Mouse (Mus musculus): ENCODE measurements at regions not wholly inside any gene's neighbourhood (a gene's known extent, or its start where the extent isn't known, plus 50 kb on each side); places are given as distances from the start of the nearest gene placed in this dataset.

DNA sequence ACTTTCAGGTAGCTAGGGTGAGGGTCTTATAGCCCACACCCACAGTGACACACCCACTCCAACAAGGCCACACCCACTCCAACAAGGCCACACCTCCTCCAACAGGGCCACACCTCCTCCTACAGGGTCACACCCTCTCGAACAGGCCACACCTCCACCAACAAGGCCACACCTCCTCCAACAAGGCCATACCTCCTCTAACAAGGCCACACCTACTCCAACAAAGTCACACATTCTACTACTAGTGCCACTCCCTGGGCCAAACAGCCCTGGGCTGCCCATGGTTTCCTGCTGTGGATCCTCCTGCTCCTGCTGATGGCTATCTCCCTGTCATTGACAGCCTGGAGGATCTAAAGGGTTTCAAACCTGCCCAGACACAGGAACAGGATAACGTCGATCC lies 124.9 kb downstream of the Mn1 start:
- no peak for DNase-seq (ENCODE audit: low spot score)
- intact Hi-C loops (cut with DNase I), result no loop called here

DNA sequence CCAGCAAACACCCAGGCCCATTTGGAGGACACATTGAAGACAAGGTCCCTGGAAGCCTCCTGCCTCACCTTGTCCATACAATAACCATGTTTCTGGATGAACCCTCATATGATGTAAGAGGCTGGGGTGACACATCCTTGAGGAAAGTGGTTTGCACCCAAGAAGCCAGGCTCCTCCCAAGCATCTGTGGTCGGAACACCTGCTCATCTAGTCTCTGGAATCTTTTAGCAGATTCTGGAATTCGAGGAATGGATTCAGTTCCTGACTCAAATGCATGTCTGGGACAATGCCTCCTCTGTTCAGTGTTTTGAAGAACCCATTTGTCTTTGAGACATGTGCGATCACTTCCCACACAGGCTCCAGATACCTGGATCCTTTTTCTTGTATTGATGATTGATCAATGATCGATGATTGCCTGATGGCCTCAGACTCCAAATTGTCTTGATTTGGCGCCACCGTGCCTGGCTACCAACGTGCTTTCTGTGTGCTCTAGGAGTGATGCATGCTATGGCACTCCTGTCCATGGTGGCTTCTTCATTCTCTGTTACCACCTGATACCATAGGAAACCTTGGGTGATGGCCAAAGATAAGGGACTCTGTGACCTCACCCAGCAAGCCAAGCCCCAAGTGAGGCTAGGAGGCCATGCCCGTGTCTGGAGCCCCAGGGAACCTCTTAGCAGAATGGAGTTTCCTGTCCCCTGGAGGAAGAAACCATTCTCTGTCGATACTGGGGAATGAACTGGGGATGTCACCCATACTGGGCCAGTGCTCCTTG lies 126.7 kb downstream of the Mn1 start:
- intact Hi-C loops (cut with DNase I), result no loop called here
- DNase-seq (ENCODE audit: low spot score), result no peak

DNA sequence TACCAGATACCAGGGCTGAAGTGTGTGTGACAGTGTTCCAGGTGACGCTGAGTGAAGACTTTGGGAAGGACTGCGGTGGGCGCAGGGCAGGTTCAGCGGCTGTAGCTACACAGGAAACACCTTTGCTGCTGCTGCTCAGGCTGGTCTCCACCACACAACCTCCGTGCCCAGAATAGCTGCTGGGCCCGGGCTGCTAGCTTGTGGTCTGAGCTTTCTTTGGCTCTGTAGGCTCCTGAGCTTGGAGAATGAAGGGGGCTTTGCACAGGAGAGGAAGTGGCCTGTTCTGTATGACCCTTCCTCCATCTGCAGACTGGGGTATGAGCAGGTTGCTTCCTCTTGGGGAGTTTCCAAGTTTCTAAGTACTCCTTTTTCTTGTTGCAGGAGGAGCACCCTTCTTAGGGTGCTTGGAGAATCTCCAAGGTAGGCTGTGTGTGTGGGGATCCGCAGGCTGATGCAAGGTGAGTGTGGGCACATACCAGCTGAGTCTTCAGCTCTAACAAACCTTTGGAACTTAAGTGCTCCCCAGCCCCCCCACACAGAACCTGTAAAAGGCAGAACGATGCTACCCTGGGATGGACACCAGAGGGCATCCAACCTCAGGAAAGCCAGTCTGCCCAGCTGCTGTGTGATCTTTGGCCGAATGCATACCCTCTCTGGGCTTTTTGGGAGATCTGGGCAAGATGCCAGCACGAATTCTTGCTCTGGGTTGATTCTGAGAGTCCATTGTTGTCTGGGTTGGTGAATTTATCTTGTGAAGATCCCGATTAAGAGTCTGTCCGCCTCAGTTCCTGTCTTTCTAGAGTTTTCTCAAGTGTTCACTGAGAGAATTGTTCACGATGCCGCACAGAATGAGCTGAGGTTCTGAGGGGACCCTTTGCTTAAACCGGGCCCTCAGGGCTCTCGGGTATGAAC lies 136.6 kb downstream of the Mn1 start:
- DNase-seq (ENCODE audit: low spot score), result no peak
- intact Hi-C loops (cut with DNase I), result no loop called here

DNA sequence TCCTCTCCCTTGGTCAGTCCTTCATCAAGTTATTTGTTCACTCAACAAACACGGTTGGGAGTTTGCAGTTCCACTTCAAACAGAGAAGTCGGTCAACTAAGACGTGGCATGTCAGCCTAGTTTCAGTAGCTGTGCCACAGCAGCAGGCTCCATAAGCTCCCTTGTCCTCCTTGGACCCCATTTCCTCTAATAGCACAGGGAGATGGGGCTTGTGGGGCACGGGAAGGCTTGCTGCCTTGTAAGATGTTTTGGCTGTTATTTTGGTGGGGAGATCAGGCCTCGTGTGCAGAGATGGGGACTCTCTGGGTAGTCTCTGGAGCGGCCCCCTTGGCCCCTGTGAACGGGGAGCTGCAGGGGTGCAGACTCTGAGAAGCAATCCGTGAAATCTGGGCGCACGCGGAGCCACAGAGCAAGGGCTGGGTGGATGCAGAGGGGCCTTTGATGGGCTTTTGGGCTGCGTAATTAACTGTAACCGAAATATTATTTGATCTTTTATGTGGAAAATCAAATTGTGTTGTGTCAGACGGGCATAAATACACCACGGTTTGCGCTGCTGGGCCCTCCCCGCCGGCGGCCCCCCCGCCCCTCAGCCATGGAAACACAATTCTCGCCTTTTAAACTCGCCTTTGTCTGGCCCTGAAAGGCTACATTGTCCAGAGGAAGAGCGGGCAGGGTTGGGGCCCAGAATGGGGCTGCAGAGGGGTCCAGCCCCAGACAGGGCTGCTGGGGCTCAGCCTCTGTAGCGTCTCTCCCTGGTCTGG lies 137.6 kb downstream of the Mn1 start:
- intact Hi-C loops (cut with DNase I), result no loop called here

DNA sequence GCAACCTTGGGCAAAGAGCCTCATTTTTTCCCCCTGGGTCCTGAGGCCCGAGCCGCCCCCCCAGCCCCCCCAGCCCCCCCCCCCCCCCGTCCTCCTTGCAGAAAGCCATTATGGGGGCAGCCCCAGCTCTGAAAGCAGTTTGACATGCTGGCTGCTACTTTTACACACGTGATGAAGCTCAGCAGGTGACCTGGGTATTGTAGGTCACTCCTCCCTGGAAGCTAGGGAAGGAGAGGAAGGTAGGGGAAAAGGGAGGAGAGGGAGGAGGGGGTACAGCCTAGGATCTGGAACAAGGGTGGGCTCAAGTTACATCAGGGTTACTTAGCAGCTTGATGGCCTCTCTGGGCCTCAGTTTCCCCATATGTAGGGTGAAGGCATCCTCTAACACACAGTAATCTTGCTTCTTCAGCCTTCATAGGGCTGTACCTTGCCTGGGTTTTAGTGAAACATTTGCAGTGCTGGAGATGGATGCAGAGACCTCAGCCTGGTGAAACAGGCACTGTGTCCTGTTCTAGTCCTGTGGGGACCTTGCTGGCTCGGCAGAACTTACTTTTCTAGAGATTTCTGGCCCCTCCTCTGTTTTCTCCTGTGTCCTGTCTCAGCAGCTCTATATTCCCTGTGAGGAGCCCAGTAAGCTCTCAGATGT lies 138.3 kb downstream of the Mn1 start:
- DNase-seq (ENCODE audit: low spot score), result no peak
- intact Hi-C loops (cut with DNase I), result no loop called here

More for the DNA sequence above, 137.6 kb downstream of the Mn1 start:
- DNase-seq (ENCODE audit: low spot score), result no peak

DNA sequence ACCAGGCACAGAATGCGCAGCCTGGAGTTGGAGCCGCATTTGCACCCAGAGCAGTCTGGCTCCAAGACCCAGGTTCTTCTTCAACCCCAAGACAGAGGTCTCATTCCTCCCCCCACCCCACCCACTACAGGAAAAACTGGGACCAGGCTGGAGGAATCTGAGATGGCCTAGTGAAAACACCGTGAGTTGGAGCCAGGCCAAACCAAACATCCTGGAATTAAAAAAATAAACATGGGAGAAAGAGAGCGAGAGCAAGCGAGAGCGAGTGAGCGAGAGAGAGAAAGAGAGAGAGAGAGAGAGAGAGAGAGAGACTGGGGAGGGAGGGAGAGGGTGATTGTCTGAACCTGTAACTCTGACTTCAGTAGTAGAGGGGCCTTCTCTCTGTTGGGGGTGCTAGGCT lies 138.8 kb downstream of the Mn1 start:
- intact Hi-C loops (cut with DNase I), result no loop called here
- no peak for DNase-seq (ENCODE audit: low spot score)

DNA sequence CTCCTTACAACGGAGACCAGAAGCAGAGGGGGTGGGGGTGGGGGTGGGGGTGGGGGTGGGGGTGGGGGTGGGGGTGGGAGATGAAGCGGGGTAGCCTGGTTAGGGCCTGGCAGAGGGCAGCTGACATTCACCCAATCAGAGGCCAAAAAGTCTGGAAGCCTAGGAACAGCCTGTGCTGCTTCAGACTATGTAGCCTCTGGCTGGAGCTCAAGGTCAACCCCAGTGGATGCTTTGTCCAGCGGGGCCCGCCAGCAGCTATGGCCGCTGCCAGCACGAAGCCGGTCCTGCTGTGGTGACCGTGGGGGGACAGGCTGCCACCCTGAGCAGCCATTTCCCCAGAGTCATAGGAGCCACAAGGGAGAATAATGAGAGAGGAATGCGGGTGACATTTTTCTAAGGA lies 143.3 kb downstream of the Mn1 start:
- intact Hi-C loops (cut with DNase I), result no loop called here
- DNase-seq (ENCODE audit: low spot score), result no peak

DNA sequence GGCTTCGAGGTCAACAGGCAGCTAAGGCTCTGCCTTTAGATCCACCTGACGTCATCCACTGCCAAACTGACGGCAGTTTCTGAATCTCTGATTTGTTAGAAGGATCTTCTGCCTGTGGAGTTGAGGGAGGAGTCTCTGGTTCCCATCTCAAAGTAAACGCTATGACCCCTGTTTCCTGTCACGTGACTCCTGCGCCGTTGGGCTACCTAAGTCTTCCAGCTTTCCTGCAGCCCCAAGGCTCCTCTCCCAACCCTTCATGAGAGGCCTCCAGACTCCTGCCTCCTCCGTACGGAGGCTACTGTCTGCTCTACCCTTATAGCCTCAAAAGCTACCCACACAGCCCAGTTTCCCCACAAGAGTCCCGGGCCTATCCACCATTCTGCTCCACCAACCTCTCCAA lies 144.1 kb downstream of the Mn1 start:
- intact Hi-C loops (cut with DNase I), result no loop called here
- DNase-seq (ENCODE audit: low spot score), result no peak

DNA sequence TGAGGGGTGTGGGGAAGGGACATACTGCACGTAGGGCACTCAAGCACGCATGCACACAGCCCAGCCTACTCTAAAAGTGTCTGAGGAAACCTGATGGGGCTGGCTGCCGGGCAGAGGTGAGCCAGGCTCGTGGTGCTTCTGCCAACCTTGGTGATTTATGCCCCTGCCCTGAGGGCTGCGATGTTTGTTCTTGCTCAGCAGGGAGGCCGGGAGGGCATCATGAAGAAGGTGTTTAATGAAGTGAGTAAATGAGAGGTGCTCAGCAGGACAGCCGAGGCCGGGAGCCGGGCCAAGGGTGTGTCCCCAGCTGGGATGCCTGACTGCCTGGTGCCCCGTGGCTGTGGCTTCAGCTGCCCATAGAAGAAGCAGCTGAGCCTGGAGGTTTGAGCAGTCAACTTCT lies 153.7 kb downstream of the Mn1 start:
- intact Hi-C loops (cut with DNase I), result no loop called here
- no peak for DNase-seq (ENCODE audit: low spot score)

DNA sequence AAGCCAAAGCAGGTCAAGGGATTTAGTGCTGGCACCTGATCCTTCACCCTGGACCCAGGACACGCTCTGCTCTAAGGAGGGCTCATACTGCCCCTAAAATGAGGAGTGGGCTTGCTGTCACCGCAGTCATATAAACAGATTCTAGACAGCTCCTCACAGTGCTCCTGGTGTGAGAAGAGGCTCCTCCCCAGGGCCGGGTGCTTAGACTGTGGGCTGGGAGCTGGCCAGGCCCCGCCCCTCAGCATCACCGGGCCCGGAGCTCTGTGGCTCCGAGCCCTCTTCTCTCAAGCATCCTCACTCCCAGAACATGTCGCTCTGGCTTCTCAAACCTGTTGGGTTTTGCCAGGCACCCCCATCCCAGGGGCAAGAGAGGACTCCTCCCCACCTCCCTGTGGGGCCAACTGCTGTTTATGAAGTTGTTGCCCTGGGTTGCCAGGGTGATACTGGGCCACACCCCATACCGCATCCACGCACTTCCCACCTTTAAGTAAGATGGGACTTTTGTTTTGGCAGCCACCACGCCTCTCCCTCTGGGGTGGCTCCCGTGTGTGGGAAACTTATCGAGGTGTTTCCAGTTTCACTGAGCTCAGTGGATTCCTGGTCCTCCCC lies 156.2 kb downstream of the Mn1 start:
- intact Hi-C loops (cut with DNase I), result no loop called here
- no peak for DNase-seq (ENCODE audit: low spot score)

DNA sequence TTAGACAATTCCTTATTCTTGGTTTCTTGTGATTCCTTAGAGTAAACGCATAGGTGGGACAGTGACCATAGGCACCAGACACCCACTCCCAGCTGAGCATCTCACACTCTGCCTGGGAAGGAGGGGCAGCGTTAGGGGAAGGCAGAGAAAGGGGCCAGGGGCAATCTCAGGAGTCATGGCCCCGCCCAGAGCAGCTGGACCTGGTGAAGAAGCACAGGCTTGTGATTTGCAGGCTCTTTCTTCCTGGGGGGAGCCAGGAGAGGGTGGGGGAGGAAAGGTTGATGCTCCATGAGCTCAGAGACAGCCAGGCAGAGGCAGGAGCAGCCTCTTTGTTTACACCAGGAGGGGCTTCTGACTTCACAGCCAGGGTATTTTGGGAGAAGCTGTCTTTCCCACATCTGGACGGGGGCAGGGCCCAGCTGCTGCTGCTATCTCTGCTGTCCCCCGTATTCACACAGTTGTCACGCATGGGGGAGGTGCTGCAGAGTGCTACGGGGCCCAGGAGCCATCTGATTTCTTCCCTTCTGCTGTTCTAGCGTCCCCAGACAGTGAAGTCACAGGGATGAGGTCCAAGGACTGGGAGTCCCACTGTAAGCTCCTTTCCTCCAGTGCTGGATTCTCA lies 157.2 kb downstream of the Mn1 start:
- DNase-seq (ENCODE audit: low spot score), result no peak
- intact Hi-C loops (cut with DNase I), result no loop called here

DNA sequence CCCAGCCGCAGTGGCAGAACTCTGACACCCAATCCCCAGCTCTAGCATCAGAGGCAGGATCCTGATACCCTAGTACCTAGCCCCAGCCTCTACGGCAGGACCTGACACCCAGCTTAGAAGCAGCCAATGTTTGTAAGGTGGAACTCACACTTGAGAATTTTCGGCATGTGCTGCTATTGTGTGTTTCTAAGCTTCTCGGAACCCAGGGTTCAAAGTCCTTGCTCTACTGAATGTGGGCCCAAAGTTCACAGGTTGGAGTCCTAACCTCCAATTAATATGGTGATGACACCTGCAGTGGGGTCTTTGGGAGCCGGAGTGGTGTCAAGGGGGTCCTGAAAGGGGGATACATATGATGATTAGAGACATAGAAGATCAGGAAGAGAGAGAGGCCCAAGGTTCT lies 158.2 kb downstream of the Mn1 start:
- intact Hi-C loops (cut with DNase I), result no loop called here
- DNase-seq (ENCODE audit: low spot score), result no peak

DNA sequence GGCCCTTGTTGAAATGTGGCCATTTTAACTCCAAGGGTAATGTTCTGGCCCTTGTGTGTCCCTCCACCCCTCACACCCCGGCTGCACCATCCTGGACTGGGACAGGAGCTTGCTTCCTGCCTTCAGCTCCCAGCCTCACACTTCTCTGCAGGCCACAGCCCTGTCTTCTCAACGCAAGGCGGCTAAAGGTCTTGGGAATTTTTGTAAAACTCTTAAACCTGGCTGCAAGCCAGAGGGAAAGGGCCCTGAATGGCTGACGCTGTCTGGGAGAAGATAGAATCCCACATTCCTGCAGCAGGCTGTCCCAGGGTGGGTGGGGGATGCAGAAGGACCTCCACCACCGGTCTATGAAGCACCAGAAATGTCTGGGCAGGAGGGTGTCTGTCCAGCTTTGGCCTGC lies 156.3 kb upstream of the Gm26897 start:
- DNase-seq (ENCODE audit: low spot score), result no peak
- intact Hi-C loops (cut with DNase I), result no loop called here

DNA sequence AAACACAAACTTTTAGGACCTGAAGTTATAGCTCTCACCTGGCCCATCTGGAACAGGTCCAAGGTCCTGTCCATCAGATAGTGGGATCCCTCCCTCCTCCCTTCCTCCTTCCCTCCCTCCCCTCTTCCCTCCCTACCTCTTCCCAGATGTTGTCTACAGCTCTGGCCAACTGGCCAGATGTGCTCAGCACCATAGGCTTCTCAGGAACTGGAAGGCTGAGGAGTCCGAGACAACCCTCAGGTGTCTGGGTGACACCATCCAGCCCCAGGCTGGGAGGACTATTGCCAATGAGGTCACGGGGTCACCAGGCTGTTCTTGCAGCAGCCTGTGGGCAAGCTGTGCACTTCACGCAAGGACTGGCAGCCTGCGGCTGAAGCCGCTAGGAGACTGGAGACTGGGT lies 155.6 kb upstream of the Gm26897 start:
- intact Hi-C loops (cut with DNase I), result no loop called here
- DNase-seq (ENCODE audit: low spot score), result no peak

DNA sequence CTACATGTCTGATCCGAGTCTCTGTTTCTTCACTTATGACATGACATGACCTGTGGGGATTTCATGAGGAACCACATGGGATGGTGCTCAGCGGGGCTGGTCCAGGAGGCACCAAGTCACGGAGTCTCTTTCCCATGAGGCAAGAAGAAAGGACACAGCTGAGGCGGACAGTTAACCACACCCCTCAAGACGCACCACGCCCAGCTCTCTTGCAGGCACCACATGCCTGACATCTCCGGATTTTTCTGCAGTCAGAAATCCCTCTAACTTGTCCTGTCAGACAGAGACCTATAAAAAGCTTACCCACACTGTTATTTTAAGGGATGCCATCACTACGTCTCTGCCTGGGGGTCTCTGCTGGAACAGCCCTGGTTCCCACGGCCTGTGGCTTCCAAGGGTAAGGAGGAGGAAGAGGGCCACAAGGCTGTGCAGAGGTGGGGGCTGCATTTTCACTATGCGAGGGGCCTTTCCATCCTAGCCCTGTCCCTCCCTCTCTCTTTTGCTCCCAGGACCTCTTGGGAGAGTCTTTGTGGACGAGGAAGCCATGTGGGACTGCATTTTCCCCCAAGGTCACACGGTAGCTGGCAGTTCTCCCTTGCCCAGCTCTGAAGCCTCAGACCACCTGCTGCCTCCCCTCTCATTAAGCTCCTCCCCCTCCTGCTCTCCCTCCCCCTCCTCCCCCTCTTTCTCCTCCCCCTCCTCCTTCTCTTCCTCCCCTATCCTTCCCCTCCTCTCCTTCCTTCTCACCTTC lies 154.6 kb upstream of the Gm26897 start:
- DNase-seq (ENCODE audit: low spot score), result peak; percentile 34
- intact Hi-C loops (cut with DNase I), result no loop called here

DNA sequence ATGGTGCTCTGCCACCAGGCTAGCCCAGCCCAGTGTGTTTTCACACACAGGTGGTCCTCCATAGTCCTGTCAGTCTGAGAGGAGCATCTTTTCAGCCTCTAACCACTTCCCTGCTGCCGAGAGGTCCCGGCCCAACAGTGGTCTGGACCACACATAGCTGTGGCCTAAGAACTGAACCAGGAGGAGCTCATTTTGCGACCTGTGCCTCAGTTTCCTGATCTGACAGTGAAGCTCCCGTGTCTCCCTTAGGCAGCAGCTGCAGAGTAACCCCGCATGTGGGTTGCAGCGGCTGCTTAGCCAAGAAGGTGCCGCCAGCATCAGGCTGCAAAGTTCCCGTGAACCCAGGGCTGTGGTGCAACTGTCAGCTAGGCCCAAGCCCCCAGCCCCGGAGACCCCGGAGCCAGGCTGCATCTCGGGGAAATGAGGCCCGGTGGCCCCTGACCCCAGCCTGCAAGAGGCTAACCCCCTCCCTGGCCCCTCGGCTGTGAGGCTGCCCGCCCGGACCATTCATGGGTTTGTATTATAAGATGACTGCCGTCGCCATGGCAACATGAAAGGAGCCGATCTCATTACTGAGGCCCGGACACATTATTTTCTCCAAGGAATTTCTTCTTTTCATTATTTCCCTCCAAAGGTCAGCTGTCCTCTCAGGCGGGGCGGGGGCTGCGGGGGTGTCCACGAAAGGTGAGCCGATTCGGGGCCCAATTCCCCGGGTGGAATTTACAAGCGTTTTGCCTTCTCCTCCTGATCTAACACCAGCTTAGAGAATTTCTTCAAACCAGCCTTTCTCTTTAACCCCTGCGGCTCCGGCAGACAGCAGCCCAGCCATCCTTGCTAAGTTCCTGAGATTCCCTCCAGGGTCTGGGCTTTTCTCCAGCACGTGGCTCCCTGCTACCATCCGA lies 152.6 kb upstream of the Gm26897 start:
- intact Hi-C loops (cut with DNase I), result no loop called here
- no peak for DNase-seq (ENCODE audit: low spot score)

DNA sequence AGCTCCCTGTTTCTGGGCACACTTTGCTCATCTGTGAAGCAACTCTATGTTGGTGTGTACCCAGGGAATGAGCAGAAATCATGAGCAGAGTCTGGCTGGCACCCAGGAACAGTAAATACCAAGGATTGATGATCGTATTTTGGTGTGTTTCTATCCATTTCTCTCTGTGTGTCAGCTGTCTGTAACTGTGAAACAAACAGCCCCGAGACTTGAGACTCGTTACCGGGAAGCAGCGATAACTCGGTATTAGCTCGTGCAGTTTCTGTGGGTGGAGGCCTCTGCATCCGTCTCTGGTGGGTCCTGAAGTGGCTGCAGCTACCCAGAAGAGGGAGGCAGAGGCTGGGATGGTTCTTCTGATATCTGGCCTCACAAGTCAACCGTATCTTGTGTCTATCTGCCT lies 151.7 kb upstream of the Gm26897 start:
- no peak for DNase-seq (ENCODE audit: low spot score)
- intact Hi-C loops (cut with DNase I), result no loop called here

DNA sequence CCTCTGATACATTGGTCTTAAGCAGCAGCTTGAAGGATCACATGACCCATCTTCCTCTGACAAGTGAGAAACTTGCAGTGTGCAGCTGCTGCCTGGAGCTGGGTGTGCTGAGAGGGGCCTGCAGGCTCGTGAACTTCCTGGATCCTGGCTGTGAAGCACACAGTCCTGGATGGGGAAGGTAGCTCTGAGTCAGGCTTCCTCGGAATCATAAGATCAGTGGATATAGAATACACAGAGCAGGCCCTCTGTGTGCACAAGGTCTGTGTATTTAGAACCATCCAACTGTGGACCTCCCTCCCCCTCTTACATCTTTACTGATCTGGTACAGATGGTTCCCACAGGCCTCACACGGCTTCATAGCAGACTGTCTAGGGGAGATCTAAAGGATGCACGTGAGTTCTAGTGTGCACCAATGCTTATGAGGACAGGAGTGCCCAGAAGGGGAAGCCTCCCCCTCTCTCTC lies 143.1 kb upstream of the Gm26897 start:
- no peak for DNase-seq (ENCODE audit: low spot score)
- intact Hi-C loops (cut with DNase I), result no loop called here
